8 mouse cellular contexts compared by ENCODE assay signal in genomic region chr11:86757142-86757479, GRCm38 (mm10). TPM values are rescaled to one million over a fixed set of nuclear protein-coding genes. Genes with fewer than 3 reads are reported as not detected.
A peak's percentile ranks its signal among the peaks of the same experiment; 100 is the strongest.
DNase-seq lines count a peak whose midpoint lies in the region; ATAC-seq and TF ChIP-seq lines count a peak whose summit lies in the region.

No protein-coding gene starts in this region.

- intact Hi-C loops in gastrocnemius, postnatal 14 days (cut with DNase I; ENCODE audit: low total_unique reads): no loop called here

- ATAC-seq in embryonic facial prominence, embryonic 11.5 days (replicated peaks; ENCODE audit: insufficient number of reproducible peaks, low FRiP score, low TSS enrichment, low read depth): peak; percentile 80
- peak; percentile 71; the same call in 1 of the 2 replicates for ATAC-seq in hindbrain, postnatal 0 days
- ATAC-seq in midbrain, postnatal 0 days (ENCODE audit: low FRiP score): no peak; the same call in 1 of the 2 replicates

- no peaks in the 10 kb centered on the region for H3K27me3 ChIP-seq in embryonic facial prominence, embryonic 11.5 days (ENCODE audit: control insufficient read depth, insufficient read depth, low read length)
- H3K27me3 ChIP-seq in hindbrain, postnatal 0 days (ENCODE audit: insufficient read depth, low read length): no peaks in the 10 kb centered on the region
- no peaks in the 10 kb centered on the region for H3K27me3 ChIP-seq in midbrain, postnatal 0 days (ENCODE audit: insufficient read depth, low read length)

- H3K9me3 ChIP-seq in embryonic facial prominence, embryonic 11.5 days (replicated peaks; ENCODE audit: control insufficient read depth, low read length): no peaks in the 10 kb centered on the region
- H3K9me3 ChIP-seq in hindbrain, postnatal 0 days (ENCODE audit: low read length): no peaks in the 10 kb centered on the region
- H3K9me3 ChIP-seq in midbrain, postnatal 0 days (ENCODE audit: low read length): no peaks in the 10 kb centered on the region

- no peak for DNase-seq in layer of hippocampus, adult 2 months (ENCODE audit: low spot score in 2 of 2)
- DNase-seq in layer of hippocampus, postnatal 10 days (ENCODE audit: low spot score in 2 of 2): no peak
- DNase-seq in embryonic facial prominence, embryonic 11.5 days (ENCODE audit: low spot score): no peak
- no peak for DNase-seq in hindbrain, postnatal 0 days (ENCODE audit: low spot score)
- DNase-seq in midbrain, postnatal 0 days (ENCODE audit: low spot score): no peak
- DNase-seq in embryo, embryonic 9.5 days (ENCODE audit: extremely low spot score): no peak
- no peak for DNase-seq in embryo, embryonic 10.5 days (ENCODE audit: low spot score)
- DNase-seq in gastrocnemius, postnatal 14 days: no peak

- H3K4me1 ChIP-seq in embryonic facial prominence, embryonic 11.5 days (ENCODE audit: control insufficient read depth, insufficient read depth, low read length): no peaks in the 10 kb centered on the region; the same call in 1 of the 2 replicates
- peaks cover 15% of the 10 kb centered on the region for H3K4me1 ChIP-seq in hindbrain, postnatal 0 days (ENCODE audit: insufficient read depth, low read length)
- peaks cover 5% of the 10 kb centered on the region; the same call in 1 of the 2 replicates for H3K4me1 ChIP-seq in midbrain, postnatal 0 days (ENCODE audit: insufficient read depth, low read length)

- peak overlapping the region; percentile 92 for H3K9ac ChIP-seq in embryonic facial prominence, embryonic 11.5 days (replicated peaks; ENCODE audit: low read length)
- H3K9ac ChIP-seq in hindbrain, postnatal 0 days (replicated peaks; ENCODE audit: low read length): peak overlapping the region; percentile 99
- peak overlapping the region; percentile 99 for H3K9ac ChIP-seq in midbrain, postnatal 0 days (replicated peaks; ENCODE audit: low read length, poor library complexity, severe bottlenecking)

- H3K27ac ChIP-seq in layer of hippocampus, adult 2 months: peak overlapping the region; percentile 100
- peak overlapping the region; percentile 76 for H3K27ac ChIP-seq in embryonic facial prominence, embryonic 11.5 days (replicated peaks; ENCODE audit: low read depth, low read length)
- peak overlapping the region; percentile 99 for H3K27ac ChIP-seq in hindbrain, postnatal 0 days
- peak overlapping the region; percentile 99 for H3K27ac ChIP-seq in midbrain, postnatal 0 days (ENCODE audit: low read depth, low read length)

- peak overlapping the region; percentile 85 for H3K4me2 ChIP-seq in embryonic facial prominence, embryonic 11.5 days (ENCODE audit: low read depth, low read length)
- H3K4me2 ChIP-seq in hindbrain, postnatal 0 days (ENCODE audit: low read depth, low read length): peak overlapping the region; percentile 98
- H3K4me2 ChIP-seq in midbrain, postnatal 0 days (ENCODE audit: low read depth, low read length, poor library complexity, severe bottlenecking): peak overlapping the region; percentile 93

- WGBS in embryonic facial prominence, embryonic 11.5 days: under 1% methylated on average over 18 of the region's 18 CpGs
- under 1% methylated on average over 18 of the region's 18 CpGs for WGBS in hindbrain, postnatal 0 days
- WGBS in midbrain, postnatal 0 days: under 1% methylated on average over 17 of the region's 18 CpGs

- H3K4me3 ChIP-seq in layer of hippocampus, adult 2 months: peak overlapping the region; percentile 99
- H3K4me3 ChIP-seq in embryonic facial prominence, embryonic 11.5 days (ENCODE audit: low read depth, low read length): peak overlapping the region; percentile 98
- peak overlapping the region; percentile 100 for H3K4me3 ChIP-seq in hindbrain, postnatal 0 days (ENCODE audit: low read length)
- peak overlapping the region; percentile 98 for H3K4me3 ChIP-seq in midbrain, postnatal 0 days (ENCODE audit: low read depth, low read length)

- TF ChIP-seq CTCF in layer of hippocampus, adult 2 months (conservative IDR thresholded peaks at IDR 0.05): no peak
- no peak for TF ChIP-seq CTCF in hindbrain, postnatal 0 days (IDR thresholded peaks at IDR 0.05; ENCODE audit: low read depth)
- no peak for TF ChIP-seq CTCF in midbrain, postnatal 0 days (IDR thresholded peaks at IDR 0.05)

- H3K36me3 ChIP-seq in embryonic facial prominence, embryonic 11.5 days (replicated peaks; ENCODE audit: control insufficient read depth, insufficient read depth, low read depth, low read length): no peaks in the 10 kb centered on the region
- H3K36me3 ChIP-seq in hindbrain, postnatal 0 days (ENCODE audit: insufficient read depth, low read length): no peaks in the 10 kb centered on the region
- no peaks in the 10 kb centered on the region for H3K36me3 ChIP-seq in midbrain, postnatal 0 days (ENCODE audit: insufficient read depth, low read length)

RNA-seq across cellular contexts. Expression of gene Cltc, which starts 0.3 kb away (rescaled TPM):
- 100 to 1,000 TPM; 447 to 456 TPM for total RNA-seq in layer of hippocampus, adult 2 months (2021)
- 100 to 1,000 TPM; 465 to 466 TPM for total RNA-seq in layer of hippocampus, postnatal 10 days (2021)
- polyA plus RNA-seq in embryonic facial prominence, embryonic 11.5 days (2014; fragmentation: Nextera tagmentation; extraction: Ambion mirVana): 154 and 159 TPM in 2 replicates
- total RNA-seq in hindbrain, postnatal 0 days (2014; rRNA removed): 389 and 472 TPM in 2 replicates
- polyA plus RNA-seq in hindbrain, postnatal 0 days (2015; fragmentation: Nextera tagmentation; extraction: Ambion mirVana): 129 and 136 TPM in 2 replicates
- total RNA-seq in midbrain, postnatal 0 days (2014; rRNA removed): 440 and 500 TPM in 2 replicates
- polyA plus RNA-seq in midbrain, postnatal 0 days (2015; fragmentation: Nextera tagmentation; extraction: Ambion mirVana): 136 and 140 TPM in 2 replicates
- 100 to 1,000 TPM; 118 to 122 TPM for total RNA-seq in gastrocnemius, postnatal 14 days (2021)

RNA-seq across cellular contexts. Expression of gene Dhx40, which starts 50.4 kb away (rescaled TPM):
- 10 to 100 TPM; 26.6 to 31.7 TPM for total RNA-seq in layer of hippocampus, adult 2 months (2021)
- 10 to 100 TPM; 21.6 to 24.6 TPM for total RNA-seq in layer of hippocampus, postnatal 10 days (2021)
- polyA plus RNA-seq in embryonic facial prominence, embryonic 11.5 days (2014; fragmentation: Nextera tagmentation; extraction: Ambion mirVana): 41.8 and 47.0 TPM in 2 replicates
- 9.8 and 12.0 TPM in 2 replicates for total RNA-seq in hindbrain, postnatal 0 days (2014; rRNA removed)
- polyA plus RNA-seq in hindbrain, postnatal 0 days (2015; fragmentation: Nextera tagmentation; extraction: Ambion mirVana): 12.5 and 12.6 TPM in 2 replicates
- total RNA-seq in midbrain, postnatal 0 days (2014; rRNA removed): 14.9 and 18.2 TPM in 2 replicates
- polyA plus RNA-seq in midbrain, postnatal 0 days (2015; fragmentation: Nextera tagmentation; extraction: Ambion mirVana): 10.2 and 11.1 TPM in 2 replicates
- total RNA-seq in gastrocnemius, postnatal 14 days (2021): 10 to 100 TPM; 11.8 to 12.1 TPM
